Mouse (Mus musculus) Patski (cell line): ENCODE data around the gene Bcas3. TPM values are rescaled to one million over a fixed set of nuclear protein-coding genes. Genes with fewer than 3 reads are reported as not detected.

ENCODE experiments used
- ATAC-seq: fragments of 100-300 bp; one replicate; pipeline ENCODE4 v1.8.0; 2021
- CTCF ChIA-PET: fragments of 350-600 bp; sonication (Branson Sonifier 250); formaldehyde crosslinking; loops from one replicate; lab custom pipeline; 2022; ENCODE audit warnings: inconsistent platforms; lab: Charles Lee
- POLR2A ChIA-PET: fragments of 350-600 bp; sonication (Branson Sonifier 250); formaldehyde crosslinking; loops from one replicate; lab custom pipeline; 2022; ENCODE audit warnings: antibody characterized with exemption, inconsistent platforms; lab: Charles Lee
- DNase-seq: peaks from one replicate; pipeline ENCODE4 v3.0.0-alpha.2; 2011; ENCODE audit warnings: low read depth, low spot score
- H3K27me3 ChIP-seq: fragments of 371-371 bp; one replicate; pipeline ENCODE4 v1.5.1; 2021
- CTCF ChIP-seq: fragments of 100-300 bp; IDR thresholded peaks from one replicate; pipeline ENCODE4 v1.5.1; 2021
- in situ Hi-C: fragments of 300-500 bp; cut with MboI; formaldehyde crosslinking; loops from 3 replicates; pipeline ENCODE4 v1.11.1; 2018; ENCODE audit warnings: low pct_unique_long_range_greater_than_20kb, mixed read lengths
- polyA plus RNA-seq: library from polyadenylated mRNA; unstranded; gene quantifications from one replicate; pipeline ENCODE4 v1.2.3, GENCODE M21; 2021

Gene Bcas3
- polyA plus RNA-seq, 1 experiment from 2014 or later = 31.6 TPM

DNA sequence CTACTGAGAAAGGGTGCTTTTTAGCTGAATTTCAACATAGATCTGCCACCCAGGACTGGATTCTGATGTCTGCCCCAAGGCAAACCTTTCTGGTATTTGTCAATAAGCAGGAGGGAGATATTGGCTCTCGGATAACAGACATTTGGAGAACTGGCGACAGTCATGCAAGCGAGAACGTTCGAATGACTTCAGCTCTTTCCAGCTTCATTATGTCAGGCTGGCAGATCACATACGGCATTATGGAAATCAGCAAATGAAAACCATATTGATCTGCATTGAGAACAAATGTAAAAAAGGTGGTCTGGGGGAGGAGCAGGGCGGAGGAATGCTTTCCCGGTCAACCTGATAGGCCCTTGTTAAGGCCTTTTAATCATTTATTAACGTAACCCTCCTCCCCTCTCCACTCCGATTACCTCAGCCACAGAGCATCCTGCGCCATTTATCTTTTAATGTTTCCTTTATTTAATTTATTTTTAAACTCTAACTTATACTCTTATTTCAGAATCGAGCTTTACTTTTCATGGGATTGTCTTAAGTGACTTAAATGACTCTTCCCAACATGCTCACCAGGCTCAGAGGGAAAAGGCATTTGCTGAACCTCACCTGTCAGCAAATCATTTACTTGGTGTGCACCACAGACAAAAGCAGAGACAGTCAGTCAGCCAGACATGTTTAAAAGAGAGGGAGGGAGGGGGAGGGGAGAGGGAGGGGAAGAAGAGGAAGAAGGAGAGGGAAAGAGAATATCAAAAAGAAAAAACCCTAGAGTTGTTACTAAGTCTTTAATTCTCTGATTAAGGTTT is 285.9 kb downstream of the Bcas3 start:
- ATAC-seq (no peak), DNase-seq (no peak)
- ChIA-PET CTCF (no interaction called here), POLR2A (no interaction called here)
- no peak for TF ChIP-seq CTCF
- H3K27me3 ChIP-seq = no peaks in the 10 kb centered on the region
- in situ Hi-C loops = no loop called here

DNA sequence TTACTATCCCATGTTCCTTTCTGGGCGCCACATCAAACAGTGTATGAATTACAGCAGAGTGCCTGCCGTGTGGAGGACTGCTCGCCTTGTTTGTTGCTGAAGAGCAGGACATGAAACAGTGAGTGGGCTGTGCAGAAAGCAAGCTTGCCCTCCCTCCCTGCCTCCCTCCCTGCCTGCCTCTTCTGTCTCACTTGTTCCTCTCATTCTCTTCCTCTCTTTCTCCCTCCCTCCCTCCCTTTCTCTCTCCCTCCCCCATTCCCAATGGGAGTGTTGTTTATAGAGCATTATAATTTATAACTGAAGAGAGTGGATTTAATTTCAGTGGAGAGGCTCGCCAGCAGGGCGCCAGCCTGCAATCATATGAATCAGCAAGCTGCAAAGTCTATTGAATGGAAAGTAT is 287.7 kb downstream of the Bcas3 start:
- ATAC-seq (no peak), DNase-seq (no peak)
- in situ Hi-C loops = no loop called here
- no peak for TF ChIP-seq CTCF
- H3K27me3 ChIP-seq = no peaks in the 10 kb centered on the region
- ChIA-PET CTCF (no interaction called here), POLR2A (interaction anchor here (0.6 kb wide), 1 partner anchor 118 kb away, joined by 3 read pairs; no protein-coding TSS in a partner anchor)

DNA sequence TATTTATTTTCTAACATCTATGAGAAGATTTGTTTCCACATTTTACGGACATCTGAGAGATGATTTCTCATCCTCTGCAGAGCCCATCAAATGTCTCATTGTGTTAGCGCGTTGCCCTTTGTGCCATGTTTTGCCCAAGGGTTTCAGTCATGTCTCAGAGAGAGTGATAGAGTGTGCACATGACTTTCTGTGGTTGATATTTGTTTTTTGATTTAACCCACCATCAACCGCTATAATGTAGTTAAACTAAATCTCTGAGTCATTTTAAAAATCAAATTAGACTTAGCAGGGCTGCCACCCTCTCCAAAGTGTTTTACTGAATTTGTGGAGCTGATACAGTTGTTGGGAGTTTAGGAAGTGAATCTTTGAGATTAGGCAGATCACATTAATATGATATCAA is 288.5 kb downstream of the Bcas3 start:
- no peak for TF ChIP-seq CTCF
- CTCF ChIA-PET = no interaction called here
- ATAC-seq (no peak), DNase-seq (no peak)
- no peaks in the 10 kb centered on the region for H3K27me3 ChIP-seq
- in situ Hi-C loops = no loop called here
- POLR2A ChIA-PET = interaction anchor here (0.5 kb wide), 1 partner anchor 10 kb away, joined by 5 read pairs; no protein-coding TSS in a partner anchor

DNA sequence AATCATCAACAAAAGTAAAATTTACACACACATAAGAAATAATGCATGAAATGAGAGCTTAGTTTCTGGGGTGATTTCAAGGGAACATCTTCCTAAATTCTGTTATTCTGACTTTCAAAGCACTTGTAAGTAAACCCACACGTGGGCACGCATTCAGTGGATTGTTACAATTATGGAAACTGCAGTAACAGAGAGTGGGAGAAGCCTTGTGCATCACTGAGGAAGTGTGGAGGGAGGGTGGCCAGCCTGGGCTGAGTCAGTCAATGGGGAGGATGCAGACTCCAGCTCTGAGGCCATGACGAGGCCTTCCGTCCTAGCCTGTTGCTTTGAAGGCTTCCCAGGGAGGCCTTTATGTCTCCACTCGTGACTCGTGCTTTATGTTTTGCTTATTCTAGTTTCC is 289.6 kb downstream of the Bcas3 start:
- DNase-seq (no peak), ATAC-seq (no peak)
- H3K27me3 ChIP-seq = no peaks in the 10 kb centered on the region
- CTCF ChIA-PET = interaction anchor here (1.1 kb wide), 1 partner anchor 12 kb away, joined by 4 read pairs; no protein-coding TSS in a partner anchor
- in situ Hi-C loops = no loop called here
- POLR2A ChIA-PET = interaction anchor here (0.7 kb wide), 1 partner anchor 520 kb away, joined by 5 read pairs; no protein-coding TSS in a partner anchor
- TF ChIP-seq CTCF = no peak

DNA sequence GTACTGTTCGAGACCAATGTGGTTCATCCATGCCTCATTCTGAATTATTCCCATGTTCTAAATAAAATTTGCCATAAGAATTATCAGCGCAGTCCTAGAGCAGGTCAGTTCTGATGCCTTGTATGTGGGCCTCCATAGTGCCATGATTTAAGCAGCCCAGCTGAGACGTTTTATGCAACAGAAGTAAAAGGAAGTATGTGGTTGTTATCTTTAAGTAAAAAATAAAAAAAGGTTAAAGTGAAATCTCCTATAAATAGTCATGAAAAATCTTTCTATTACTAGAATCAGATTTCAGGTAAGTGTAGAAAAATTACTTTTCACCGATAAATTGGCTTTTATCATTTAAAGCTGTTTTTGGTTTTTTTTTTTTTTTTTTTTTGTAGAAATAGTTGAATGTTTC is 290.1 kb downstream of the Bcas3 start:
- in situ Hi-C loops = no loop called here
- H3K27me3 ChIP-seq = no peaks in the 10 kb centered on the region
- CTCF ChIA-PET = interaction anchor here (1.1 kb wide), 1 partner anchor 13 kb away, joined by 4 read pairs; no protein-coding TSS in a partner anchor

DNA sequence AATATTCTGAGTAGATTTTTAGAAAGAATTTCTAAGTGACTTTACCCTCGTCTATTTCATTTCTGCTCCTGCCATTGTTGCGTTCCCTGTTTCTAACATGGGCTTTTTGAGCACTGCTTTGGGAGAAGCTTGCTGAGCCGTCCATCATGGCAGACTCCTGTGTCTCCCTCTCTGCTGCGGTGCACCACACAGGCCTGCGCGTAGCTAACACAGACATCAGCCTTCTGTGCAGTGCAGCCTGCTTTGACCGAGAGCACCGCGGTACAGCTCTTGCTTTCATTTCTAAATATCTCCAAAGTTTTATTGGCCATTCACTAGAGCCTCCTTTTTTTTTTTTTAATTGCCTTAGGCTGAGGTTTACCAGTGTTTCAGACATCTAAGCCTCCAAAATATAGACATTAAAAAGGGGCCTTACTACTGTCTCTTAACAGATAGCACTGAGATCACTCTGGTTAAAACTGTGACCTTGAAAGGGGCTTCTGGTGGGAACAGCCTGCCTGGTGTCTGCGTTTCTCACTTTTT is 290.6 kb downstream of the Bcas3 start:
- ATAC-seq = no peak
- H3K27me3 ChIP-seq = no peaks in the 10 kb centered on the region
- DNase-seq = no peak
- ChIA-PET CTCF (no interaction called here), POLR2A (interaction anchor here (1.2 kb wide), 1 partner anchor 14 kb away, joined by 3 read pairs; no protein-coding TSS in a partner anchor)
- in situ Hi-C loops = no loop called here
- no peak for TF ChIP-seq CTCF

More for the DNA sequence above, 290.1 kb downstream of the Bcas3 start:
- POLR2A ChIA-PET = interaction anchor here (0.7 to 1.2 kb wide), 2 partner anchors 13 to 520 kb away, joined by 3 to 5 read pairs; no protein-coding TSS in a partner anchor
- DNase-seq = no peak
- ATAC-seq = no peak
- no peak for TF ChIP-seq CTCF

DNA sequence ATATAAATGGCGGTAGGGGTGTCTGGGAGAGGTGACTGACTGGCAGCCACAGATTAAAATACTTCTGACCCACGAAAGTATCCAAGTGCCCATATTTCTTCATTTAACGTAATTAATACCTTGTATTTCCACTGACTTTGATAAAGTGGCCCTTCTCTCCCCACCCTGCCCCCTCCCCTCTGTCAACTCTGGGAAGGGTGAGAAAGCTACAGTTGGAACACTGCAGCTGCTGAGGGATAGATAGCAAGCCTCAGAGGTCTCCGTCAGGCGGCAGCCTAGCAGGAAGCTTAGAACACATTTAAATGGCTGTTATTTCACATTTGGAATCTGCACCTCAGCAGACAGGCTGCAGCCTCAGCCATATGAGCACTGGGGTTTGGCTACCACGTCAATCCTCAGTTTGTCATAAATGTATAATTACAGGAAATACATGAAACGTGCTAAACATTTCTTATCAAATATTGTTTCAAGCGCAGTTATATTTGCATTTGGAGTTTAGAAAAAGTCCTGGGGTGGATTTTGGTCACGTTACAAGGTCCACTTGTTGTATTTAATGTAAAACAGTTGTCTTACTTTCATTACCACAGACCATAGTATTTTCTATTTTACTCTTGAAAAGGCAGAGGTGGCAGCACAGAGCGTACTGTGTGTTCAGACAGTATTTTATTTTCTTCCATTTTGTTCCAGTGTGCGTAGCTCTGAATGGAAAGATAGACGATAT is 291.2 kb downstream of the Bcas3 start:
- ATAC-seq = no peak
- in situ Hi-C loops = no loop called here
- ChIA-PET CTCF (no interaction called here), POLR2A (interaction anchor here (1.2 kb wide), 1 partner anchor 14 kb away, joined by 3 read pairs; no protein-coding TSS in a partner anchor)
- no peak for TF ChIP-seq CTCF
- no peak for DNase-seq
- H3K27me3 ChIP-seq = no peaks in the 10 kb centered on the region

DNA sequence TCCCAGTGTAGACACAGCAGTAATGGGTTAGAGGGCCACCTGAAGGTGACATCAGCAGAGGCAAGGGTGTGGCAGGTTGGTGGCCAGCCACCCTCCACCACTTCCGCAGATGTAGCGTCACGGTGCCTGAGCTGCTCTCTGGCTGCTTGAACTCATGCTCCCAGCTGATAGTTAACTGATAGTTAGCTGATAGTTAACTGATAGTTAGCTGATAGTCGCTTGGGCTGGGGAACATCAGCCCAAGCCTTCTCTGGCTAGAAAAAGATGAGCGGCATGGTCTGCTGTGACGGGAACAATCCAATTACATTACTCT is 291.7 kb downstream of the Bcas3 start:
- DNase-seq (no peak), ATAC-seq (no peak)
- no peak for TF ChIP-seq CTCF
- in situ Hi-C loops = no loop called here
- POLR2A ChIA-PET = no interaction called here
- H3K27me3 ChIP-seq = no peaks in the 10 kb centered on the region
- CTCF ChIA-PET = no interaction called here

DNA sequence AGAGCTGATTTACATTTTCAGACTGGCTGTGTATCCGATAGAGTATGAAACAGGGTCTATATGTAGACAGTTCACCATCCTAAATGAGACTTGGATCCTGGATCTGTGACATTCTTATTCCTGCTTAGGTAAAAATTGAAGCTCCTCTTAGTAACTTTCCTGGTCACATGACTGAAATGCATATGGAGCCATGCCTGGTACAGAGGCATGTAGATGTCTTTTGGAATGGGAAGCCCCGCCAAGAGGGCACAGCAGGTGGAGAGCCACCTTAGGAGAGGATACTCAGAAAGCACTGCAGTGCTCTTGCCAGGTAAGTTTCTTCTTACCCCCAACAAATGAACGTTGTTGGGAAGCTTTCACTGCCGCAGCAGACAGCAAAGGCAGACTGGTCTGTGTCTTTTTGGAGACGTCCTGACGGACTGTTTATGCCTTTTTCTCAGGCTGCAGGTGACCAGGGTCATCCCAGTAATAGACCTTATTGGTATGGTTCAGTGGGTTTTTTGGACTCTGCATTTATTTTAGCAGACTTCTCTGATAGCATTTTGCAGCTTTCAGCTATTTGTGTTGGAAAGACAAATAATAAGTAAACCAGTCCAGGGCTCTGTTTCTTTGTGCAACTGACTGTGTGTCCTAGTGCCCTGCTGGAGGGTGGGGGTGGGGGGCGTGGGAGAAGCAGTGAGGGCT is 292.3 kb downstream of the Bcas3 start:
- DNase-seq (no peak), ATAC-seq (no peak)
- in situ Hi-C loops = no loop called here
- H3K27me3 ChIP-seq = no peaks in the 10 kb centered on the region
- ChIA-PET POLR2A (no interaction called here), CTCF (no interaction called here)
- no peak for TF ChIP-seq CTCF

DNA sequence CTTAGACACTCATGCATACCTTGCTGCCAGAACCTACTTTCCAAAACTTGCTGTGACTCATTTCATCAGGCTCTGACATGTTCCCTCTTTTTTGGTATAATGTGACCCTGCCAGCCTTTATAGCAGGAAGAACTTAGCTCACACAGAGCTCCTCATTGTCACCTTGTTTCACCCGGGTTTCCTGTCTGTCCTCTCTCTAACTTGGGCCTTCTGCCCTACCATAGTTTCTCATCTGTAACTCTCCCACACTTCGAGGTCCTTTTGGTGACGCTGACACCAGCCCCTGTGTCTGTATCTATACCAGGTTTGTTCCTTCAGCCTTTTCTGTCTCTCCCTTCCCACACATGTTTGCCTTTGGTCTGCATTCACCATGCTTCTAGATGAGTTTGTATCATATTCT is 295.9 kb downstream of the Bcas3 start:
- POLR2A ChIA-PET = no interaction called here
- in situ Hi-C loops = no loop called here
- no peaks in the 10 kb centered on the region for H3K27me3 ChIP-seq
- TF ChIP-seq CTCF = no peak
- DNase-seq (no peak), ATAC-seq (no peak)
- CTCF ChIA-PET = no interaction called here
